Mouse (Mus musculus) testis, adult 2 months (tissue): ENCODE data around the gene Sufu.

Experiments used
- CTCF ChIP-seq: fragments of 200-500 bp; IDR thresholded peaks from 2 replicates; pipeline ENCODE4 v1.5.1; 2012; ENCODE audit warnings: low read depth, mild to moderate bottlenecking, inconsistent platforms, low read length, moderate library complexity; ENCODE audit not compliant: control insufficient read depth, insufficient read depth, insufficient replicate concordance
- POLR2A ChIP-seq: fragments of 200-500 bp; IDR thresholded peaks from 2 replicates; pipeline ENCODE4 v1.6.1; 2012; ENCODE audit warnings: low read depth, mild to moderate bottlenecking, inconsistent platforms, low read length, moderate library complexity; ENCODE audit not compliant: control insufficient read depth

DNA sequence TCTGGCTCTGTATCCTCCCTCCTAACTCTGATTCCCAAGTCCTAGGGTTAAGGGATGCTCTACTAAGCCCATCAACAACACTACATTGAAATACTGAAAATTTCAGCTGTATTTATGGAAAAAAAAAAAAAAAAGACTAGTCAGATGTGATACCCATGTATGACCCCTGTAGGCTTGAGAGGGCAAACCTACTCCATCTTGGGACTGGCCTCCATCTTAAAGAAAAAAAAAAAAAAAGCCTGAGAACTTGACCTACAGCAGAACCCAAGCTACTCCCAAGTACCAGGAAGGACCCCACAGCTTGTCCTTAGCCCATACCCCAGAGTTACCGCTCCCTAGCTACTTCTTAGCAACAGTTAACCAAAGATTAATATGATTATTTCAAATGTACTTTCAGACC, 49.5 kb upstream of the Sufu start:
- TF ChIP-seq CTCF (no peak), POLR2A (no peak)
